ENCODE assay signal across 20 mouse cellular contexts in the genomic region with DNA sequence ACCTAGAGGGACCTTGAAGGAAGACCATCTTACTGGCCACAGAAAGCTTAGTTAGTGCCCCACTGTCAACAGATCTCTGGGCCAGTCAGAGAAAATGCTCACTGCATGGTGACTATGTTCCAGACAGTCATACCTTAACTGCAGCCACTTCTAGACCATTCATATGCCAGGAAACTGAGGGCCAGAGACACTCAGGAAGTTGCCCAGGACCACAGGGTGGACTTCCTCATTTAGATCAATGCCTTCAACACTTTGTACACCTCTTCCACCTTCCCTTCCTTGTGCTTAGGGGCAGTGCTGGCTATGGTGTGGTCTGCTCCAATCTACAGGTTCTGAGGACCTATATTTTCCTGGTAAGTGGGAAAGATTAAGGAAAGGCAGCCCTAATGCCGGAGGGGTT. TPM values are rescaled to one million over a fixed set of nuclear protein-coding genes. Genes with fewer than 3 reads are reported as not detected.
DNase-seq lines count a peak whose midpoint lies in the region; ATAC-seq lines count a peak whose summit lies in the region.
"Had no signal": no experiment of that assay in that cellular context is flagged by ENCODE, and none has a peak within 500 bp of the region (broad histone marks: within the 10 kb centered on the region; RNA-seq: fewer than 3 reads in every experiment).

No protein-coding gene starts in this region.

- ATAC-seq in common myeloid progenitor, adult 5-6 weeks (replicated peaks; ENCODE audit: low read depth, poor library complexity, severe bottlenecking): peak; percentile 59
- peak; percentile 54 to 61; a peak in 3 of 4 replicates for ATAC-seq in hematopoietic stem cell, adult 5-6 weeks (replicated peaks in 1 of 2; ENCODE audit: insufficient read depth in 1 of 2, low FRiP score in 2 of 2, low TSS enrichment in 1 of 2, low read depth in 1 of 2, poor library complexity in 2 of 2, severe bottlenecking in 2 of 2)
- ATAC-seq in megakaryocyte progenitor cell, adult 5-6 weeks (replicated peaks; ENCODE audit: poor library complexity): peak; percentile 40
- ATAC-seq: forebrain, embryonic 14.5 days; forebrain, embryonic 16.5 days had no signal

- DNase-seq in 416B (ENCODE audit: low read depth): peak; percentile 54
- DNase-seq in heart, adult 18-20 months: no peak
- DNase-seq in frontal cortex, postnatal 36 days (ENCODE audit: low spot score in 2 of 2): no peak
- no peak for DNase-seq in c-Kit-positive CD71-positive TER-119-positive erythroid progenitor cells, embryonic 14.5 days (ENCODE audit: low spot score)
- DNase-seq: adrenal gland, adult 2 months; adrenal gland, postnatal 10 days; adrenal gland, postnatal 25 days; cerebellum, adult 11-12 months; cerebellum, adult 2 months; cerebellum, adult 9-10 months; cerebellum, postnatal 10 days; cerebellum, postnatal 25 days; embryo, embryonic 11 days had no signal

RNA-seq across cellular contexts. Expression of gene Dnajb8, which starts 43.3 kb away (rescaled TPM):
- total RNA-seq in common myeloid progenitor, adult 5-6 weeks (2017): not detected in 2 replicates
- total RNA-seq in hematopoietic stem cell, adult 5-6 weeks (2017): not detected in 2 replicates
- total RNA-seq in megakaryocyte progenitor cell, adult 5-6 weeks (2015): not detected in 2 replicates
- not detected in 2 replicates for total RNA-seq in megakaryocyte progenitor cell, adult 5-6 weeks (2017)
- total RNA-seq in heart, adult 18-20 months (2021): not detected
- total RNA-seq: adrenal gland, adult 2 months; adrenal gland, postnatal 10 days; adrenal gland, postnatal 25 days; ES-E14; MEL had no signal
